Mouse (Mus musculus) heart, embryonic 16.5 days (tissue): Measurements from ENCODE around the gene Cops7b. TPM values are rescaled to one million over a fixed set of nuclear protein-coding genes. Genes with fewer than 3 reads are reported as not detected.
A peak's percentile ranks its signal among the peaks of the same experiment; 100 is the strongest.
"Not testable (repeated sequence)": the region's sequence is repeated elsewhere in the genome, so short reads cannot be mapped to it uniquely, and the experiment has no call there.

Experiments
- ATAC-seq: fragments of 200-750 bp; cut with Nextera tagmentation; replicated peaks from 2 replicates; pipeline ENCODE4 v1.8.0; 2017; ENCODE audit warnings: moderate number of reproducible peaks; ENCODE audit not compliant: insufficient read depth, low FRiP score; ENCODE audit errors: extremely low read depth
- H3K27ac ChIP-seq: fragments of 300-500 bp; sonication (generic); 2 replicates; pipeline ENCODE4 v1.5.1; 2014; ENCODE audit warnings: mild to moderate bottlenecking, low read length, control low read depth, moderate library complexity
- H3K27me3 ChIP-seq: fragments of 300-500 bp; sonication (generic); 2 replicates; pipeline ENCODE4 v1.6.1; 2014; ENCODE audit warnings: low read length, mixed read lengths; ENCODE audit not compliant: control insufficient read depth, insufficient read depth
- H3K36me3 ChIP-seq: fragments of 300-500 bp; sonication (generic); 2 replicates; pipeline ENCODE4 v1.6.1; 2014; ENCODE audit not compliant: control insufficient read depth, insufficient read depth
- H3K4me1 ChIP-seq: fragments of 300-500 bp; sonication (generic); 2 replicates; pipeline ENCODE4 v1.6.1; 2014; ENCODE audit warnings: low read length, mixed read lengths; ENCODE audit not compliant: control insufficient read depth, insufficient read depth
- H3K4me2 ChIP-seq: fragments of 300-500 bp; sonication (generic); 2 replicates; pipeline ENCODE4 v1.6.1; 2014; ENCODE audit warnings: low read depth, mild to moderate bottlenecking, control low read depth, low read length
- H3K4me3 ChIP-seq: fragments of 300-500 bp; sonication (generic); 2 replicates; pipeline ENCODE4 v1.5.1; 2014; ENCODE audit warnings: mild to moderate bottlenecking, control low read depth, low read length
- H3K9ac ChIP-seq: fragments of 300-500 bp; sonication (generic); 2 replicates; pipeline ENCODE4 v1.6.1; 2014; ENCODE audit warnings: low read length, control low read depth
- H3K9me3 ChIP-seq: fragments of 300-500 bp; sonication (generic); replicated peaks from 2 replicates; pipeline ENCODE4 v1.6.1; 2016; ENCODE audit warnings: low read length; ENCODE audit not compliant: control insufficient read depth
- WGBS: fragments of 180-500 bp; shearing (Covaris S2); extraction: QIAGEN DNeasy Blood & Tissue Kit; methylation state at CpG from one replicate; pipeline ENCODE4 v1.1.7; 2014; 5-methylcytosine and 5-hydroxymethylcytosine counted together
- polyA plus RNA-seq: library from polyadenylated mRNA; unstranded; fragments of >200 nt; fragmentation: Nextera tagmentation; extraction: Ambion mirVana; gene quantifications from 2 replicates; pipeline ENCODE4 v1.2.1, GENCODE M21; 2015

Gene Cops7b
- polyA plus RNA-seq, result 24.1 and 26.0 TPM in 2 replicates

DNA sequence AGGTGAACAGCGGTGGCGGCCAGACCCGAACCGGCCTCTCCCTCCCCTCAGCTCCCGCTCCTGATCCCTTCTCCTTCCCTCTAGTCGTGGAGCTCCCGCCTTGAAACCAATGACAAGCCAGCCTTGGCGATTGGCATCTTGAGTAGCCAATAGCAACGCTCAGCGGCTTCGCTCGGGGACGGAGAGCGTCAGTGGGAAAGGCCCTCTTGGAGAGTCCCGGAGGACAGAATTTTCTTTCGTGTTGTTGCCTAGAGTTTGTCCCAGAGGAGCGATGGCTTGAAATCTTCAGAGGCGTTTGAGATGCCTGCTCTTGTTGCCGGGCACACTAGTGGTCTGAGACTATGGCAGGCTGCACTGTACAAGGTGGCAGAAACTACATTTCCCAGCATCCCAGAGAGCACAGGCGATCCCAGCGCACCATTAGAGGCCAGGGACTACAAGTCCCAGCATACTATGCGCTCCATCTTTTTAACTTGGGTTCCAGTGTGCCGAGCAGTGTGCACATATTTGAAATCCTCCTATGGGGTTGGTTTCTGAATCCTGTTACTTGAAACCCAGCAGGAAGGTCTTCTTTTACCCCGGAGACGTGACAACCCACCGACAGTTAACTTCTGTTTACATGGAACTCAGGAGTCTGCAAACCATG lies at the start of gene Cops7b, which contains the start of gene Pde6d:
Cops7b (plus strand) TSS at position 454 of the 646 bp plus-strand sequence.
Pde6d (minus strand) TSS at position 179 of the 646 bp plus-strand sequence.
- under 1% methylated on average over 26 of the region's 26 CpGs for WGBS
- H3K9me3 ChIP-seq, result no peaks in the 10 kb centered on the region
- H3K27ac ChIP-seq, result peak within 1 kb of the TSS; percentile 73
- no peaks in the 10 kb centered on the region for H3K27me3 ChIP-seq
- H3K4me3 ChIP-seq, result peak within 1 kb of the TSS; percentile 98
- peak; percentile 95 for ATAC-seq
- H3K36me3 ChIP-seq, result no peaks in the 10 kb centered on the region
- peaks cover 11% of the 10 kb centered on the region for H3K4me1 ChIP-seq
- H3K9ac ChIP-seq, result peak within 1 kb of the TSS; percentile 96
- H3K4me2 ChIP-seq, result peak within 1 kb of the TSS; percentile 72

DNA sequence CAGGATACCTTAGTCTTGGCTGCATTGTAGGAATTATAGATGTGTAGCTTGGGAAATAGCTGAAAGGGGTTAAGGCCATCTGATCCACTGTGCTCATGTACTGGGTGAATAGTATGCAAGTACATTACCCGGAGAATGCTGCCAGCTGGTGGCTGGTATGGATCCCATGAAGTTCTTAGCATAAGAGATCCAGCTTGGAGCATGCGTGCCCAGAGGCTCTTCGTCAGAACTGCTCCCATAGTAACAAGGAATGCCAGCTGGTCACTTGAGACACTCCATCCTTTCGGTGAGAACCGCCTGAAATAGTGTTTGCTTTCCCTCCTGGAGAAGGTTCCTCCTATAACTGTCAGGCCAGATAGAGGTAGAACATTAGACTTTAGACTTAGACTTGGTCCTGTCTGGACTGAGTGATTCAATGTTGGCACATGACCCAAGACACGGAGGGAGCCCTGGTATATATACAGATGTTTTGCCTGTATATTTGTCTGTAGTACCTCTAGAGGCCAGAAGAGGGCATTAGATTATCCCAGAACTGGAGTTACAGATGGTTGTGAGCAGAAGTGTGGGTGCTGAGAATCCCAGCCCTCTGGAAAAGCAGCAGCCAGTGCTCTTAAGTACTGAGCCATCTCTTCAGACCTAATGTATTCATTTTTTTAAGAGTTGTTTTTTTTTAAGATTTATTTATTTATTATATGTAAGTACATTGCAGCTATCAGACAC lies 49.1 kb upstream of the Cops7b start:
- no peaks in the 10 kb centered on the region for H3K27me3 ChIP-seq
- 73% methylated on average over 6 of the region's 6 CpGs for WGBS
- H3K4me2 ChIP-seq, result no peak overlapping the region
- no peak overlapping the region for H3K9ac ChIP-seq
- no peak overlapping the region for H3K27ac ChIP-seq
- H3K4me1 ChIP-seq, result peaks cover 29% of the 10 kb centered on the region
- 0 out of 2 replicates have a peak, but pooled peaks cover 2% of the 10 kb centered on the region for H3K9me3 ChIP-seq
- H3K36me3 ChIP-seq, result peaks cover 19% of the 10 kb centered on the region
- no peak overlapping the region for H3K4me3 ChIP-seq
- no peak for ATAC-seq

DNA sequence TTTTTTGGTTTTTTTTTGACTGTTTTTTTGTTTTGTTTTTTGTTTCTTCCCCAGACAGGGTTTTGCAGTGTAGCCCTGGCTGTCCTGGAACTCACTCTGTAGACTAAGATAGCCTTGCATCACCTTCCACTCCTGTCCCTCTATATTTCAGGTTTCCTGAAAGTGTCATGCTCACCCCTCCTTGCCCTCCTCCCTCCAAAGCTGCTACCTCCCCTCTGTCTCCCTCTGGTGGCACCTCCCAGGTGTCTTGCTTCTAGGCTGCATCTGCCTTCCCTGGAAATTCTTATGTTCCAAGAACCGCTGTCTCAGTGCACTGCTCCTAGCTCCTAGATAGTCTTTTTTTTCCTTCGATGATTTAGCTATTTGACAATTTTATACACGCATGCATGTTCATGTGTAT lies 44.3 kb upstream of the Cops7b start:
- no peaks in the 10 kb centered on the region for H3K4me1 ChIP-seq
- H3K9ac ChIP-seq, result no peak overlapping the region
- H3K4me3 ChIP-seq, result no peak overlapping the region
- 0 out of 2 replicates have a peak, but pooled peaks cover 2% of the 10 kb centered on the region for H3K9me3 ChIP-seq
- no peak for ATAC-seq
- H3K27ac ChIP-seq, result no peak overlapping the region
- H3K4me2 ChIP-seq, result no peak overlapping the region
- no peaks in the 10 kb centered on the region for H3K27me3 ChIP-seq
- peaks cover 15% of the 10 kb centered on the region for H3K36me3 ChIP-seq
- WGBS, result 53% methylated on average over 3 of the region's 3 CpGs

DNA sequence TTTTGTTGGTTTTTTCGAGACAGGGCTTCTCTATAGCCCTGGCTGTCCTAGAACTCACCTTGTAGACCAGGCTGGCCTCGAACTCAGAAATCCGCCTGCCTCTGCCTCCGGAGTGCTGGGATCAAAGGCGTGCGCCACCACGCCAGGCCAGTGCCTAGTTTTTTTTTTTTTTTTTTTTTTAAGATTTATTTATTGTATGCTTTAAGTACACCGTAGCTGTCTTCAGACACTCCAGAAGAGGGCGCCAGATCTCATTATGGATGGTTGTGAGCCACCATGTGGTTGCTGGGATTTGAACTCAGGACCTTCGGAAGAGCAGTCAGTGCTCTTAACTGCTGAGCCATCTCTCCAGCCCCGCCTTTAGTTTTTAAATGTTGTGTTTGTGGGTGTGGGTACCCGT lies 43.1 kb upstream of the Cops7b start:
- H3K27me3 ChIP-seq, H3K27ac ChIP-seq, H3K4me1 ChIP-seq, H3K4me2 ChIP-seq, H3K4me3 ChIP-seq, H3K9me3 ChIP-seq, ATAC-seq, H3K9ac ChIP-seq: not testable (repeated sequence)
- WGBS, result 86% methylated on average over 12 of the region's 12 CpGs
- peaks cover 23% of the 10 kb centered on the region for H3K36me3 ChIP-seq

DNA sequence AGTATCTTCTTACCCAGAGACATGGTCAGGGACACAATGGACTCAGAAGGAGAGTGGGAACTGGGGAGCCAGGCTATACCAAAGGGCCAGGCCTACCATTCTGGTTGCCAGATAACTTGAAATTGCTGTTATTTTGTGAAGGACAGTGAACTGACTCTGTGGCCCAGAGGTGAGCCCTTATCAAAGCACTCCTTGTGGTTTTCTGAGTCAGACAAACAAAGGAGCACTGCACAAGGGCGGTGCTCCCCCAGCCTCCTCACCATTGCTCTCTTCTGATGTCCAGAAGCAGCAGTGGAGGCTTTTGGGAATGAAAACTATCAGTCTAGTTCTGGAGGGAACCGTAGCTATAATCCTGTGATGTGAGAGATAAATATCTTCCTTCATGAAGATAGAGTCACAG lies 40.1 kb upstream of the Cops7b start:
- H3K4me1 ChIP-seq, result no peaks in the 10 kb centered on the region
- H3K27me3 ChIP-seq, result no peaks in the 10 kb centered on the region
- H3K36me3 ChIP-seq, result peaks cover 42% of the 10 kb centered on the region
- no peak overlapping the region for H3K27ac ChIP-seq
- no peak for ATAC-seq
- H3K9me3 ChIP-seq, result no peaks in the 10 kb centered on the region
- H3K9ac ChIP-seq, result no peak overlapping the region
- H3K4me2 ChIP-seq, result no peak overlapping the region
- no peak overlapping the region for H3K4me3 ChIP-seq
- 81% methylated on average over 2 of the region's 2 CpGs for WGBS

DNA sequence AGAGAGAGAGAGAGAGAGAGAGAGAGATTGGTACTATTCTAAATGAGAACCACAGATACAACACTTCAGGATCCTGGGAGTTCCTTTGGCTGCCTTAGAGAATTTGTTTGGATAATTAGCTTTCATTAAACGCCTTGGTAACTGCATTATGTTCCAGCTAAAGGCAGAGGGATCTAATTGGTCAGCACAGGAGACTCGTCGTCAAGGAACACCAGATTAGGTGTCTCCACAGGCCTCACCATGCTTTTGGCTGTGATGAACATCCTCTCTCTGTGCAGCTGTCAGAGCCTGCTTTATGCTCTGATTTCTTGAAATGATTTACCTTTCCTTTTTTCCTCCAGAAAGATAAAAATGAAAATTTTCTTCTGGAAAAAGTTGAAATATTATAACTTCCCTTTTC lies 35.9 kb upstream of the Cops7b start:
- H3K36me3 ChIP-seq, result peaks cover 42% of the 10 kb centered on the region
- no peaks in the 10 kb centered on the region for H3K9me3 ChIP-seq
- no peak overlapping the region for H3K4me2 ChIP-seq
- H3K4me1 ChIP-seq, result peaks cover 3% of the 10 kb centered on the region; the same call in 1 of the 2 replicates
- H3K4me3 ChIP-seq, result no peak overlapping the region
- no peak for ATAC-seq
- no peaks in the 10 kb centered on the region for H3K27me3 ChIP-seq
- 78% methylated on average over 3 of the region's 3 CpGs for WGBS
- H3K9ac ChIP-seq, result no peak overlapping the region
- no peak overlapping the region for H3K27ac ChIP-seq

DNA sequence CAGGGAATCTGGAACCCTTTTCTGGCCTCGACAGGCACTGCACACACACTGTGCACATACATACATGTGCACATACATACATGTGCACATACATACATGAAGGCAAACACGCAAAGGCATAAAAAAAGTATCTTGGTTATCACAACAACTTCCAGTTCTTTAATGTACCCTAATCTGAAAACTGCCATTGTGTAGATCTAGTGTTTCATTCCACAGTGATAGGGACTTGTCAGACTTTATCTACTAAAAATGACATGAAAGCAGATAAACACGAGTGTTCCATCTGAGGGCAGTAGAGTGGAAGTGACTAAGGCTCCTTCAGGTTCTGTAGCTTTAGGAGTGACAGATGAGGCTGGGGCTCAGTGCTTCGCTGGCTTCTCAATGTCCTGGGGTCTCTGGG lies 31.4 kb upstream of the Cops7b start:
- Histone ChIP-seq H3K36me3 (peaks cover 8% of the 10 kb centered on the region; the same call in 1 of the 2 replicates), H3K4me3 (no peak overlapping the region), H3K9me3 (no peaks in the 10 kb centered on the region), H3K9ac (no peak overlapping the region), H3K4me1 (peaks cover 6% of the 10 kb centered on the region; the same call in 1 of the 2 replicates), H3K4me2 (no peak overlapping the region), H3K27me3 (no peaks in the 10 kb centered on the region), H3K27ac (no peak overlapping the region)
- 66% methylated on average over 4 of the region's 4 CpGs for WGBS
- ATAC-seq, result no peak

DNA sequence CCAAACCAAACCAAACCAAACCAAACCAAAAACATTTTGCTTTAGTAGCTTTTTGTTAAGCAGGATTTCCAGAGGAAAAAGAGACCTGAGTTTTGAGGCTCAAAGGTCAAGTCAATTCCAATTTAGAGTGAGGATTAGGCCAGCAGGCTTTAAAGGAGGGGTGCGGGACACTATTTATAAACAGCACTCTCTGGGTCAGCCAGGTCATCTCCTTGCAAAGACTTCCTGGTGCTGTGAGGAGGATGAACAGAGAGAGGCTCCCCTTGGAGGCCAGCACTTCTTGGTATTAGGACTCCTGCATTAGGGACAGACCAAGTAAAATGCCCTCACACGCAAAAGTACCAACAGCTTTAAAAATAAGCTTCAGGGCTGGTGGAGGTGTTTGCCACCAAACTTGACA lies 30.8 kb upstream of the Cops7b start:
- 39% methylated on average over 2 of the region's 2 CpGs for whole genome bisulfite sequencing
- H3K4me2 ChIP-seq, result no peak overlapping the region

DNA sequence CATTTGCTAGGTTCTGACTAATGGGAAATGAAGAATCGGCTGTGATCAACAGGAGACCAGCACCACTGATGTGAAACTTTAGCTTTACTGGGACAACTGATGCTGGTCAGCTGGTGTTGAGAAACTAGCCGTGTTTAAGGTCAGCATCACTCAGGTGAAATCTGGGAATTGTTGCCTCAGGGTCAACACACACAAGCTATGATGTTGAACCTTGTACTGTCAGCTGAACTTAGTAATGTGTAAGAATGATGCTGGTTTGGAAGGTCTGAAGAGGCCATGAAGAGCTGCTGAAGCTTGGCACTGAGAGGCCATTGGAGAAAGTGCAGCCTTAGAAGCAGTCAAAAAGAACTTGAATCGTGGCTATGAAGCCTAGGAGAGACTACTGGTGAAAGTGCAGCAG lies 27.0 kb upstream of the Cops7b start:
- Histone ChIP-seq H3K36me3 (0 out of 2 replicates have a peak, but pooled peaks cover 3% of the 10 kb centered on the region), H3K27ac (no peak overlapping the region), H3K4me2 (no peak overlapping the region), H3K4me3 (no peak overlapping the region), H3K4me1 (peaks cover 11% of the 10 kb centered on the region), H3K9me3 (no peaks in the 10 kb centered on the region), H3K9ac (no peak overlapping the region), H3K27me3 (no peaks in the 10 kb centered on the region)
- WGBS, result 81% methylated on average over 3 of the region's 3 CpGs
- ATAC-seq, result no peak

More for the DNA sequence above, 30.8 kb upstream of the Cops7b start:
- no peak for ATAC-seq
- H3K27me3 ChIP-seq, result no peaks in the 10 kb centered on the region
- H3K9ac ChIP-seq, result no peak overlapping the region
- H3K9me3 ChIP-seq, result no peaks in the 10 kb centered on the region
- H3K36me3 ChIP-seq, result peaks cover 6% of the 10 kb centered on the region; the same call in 1 of the 2 replicates
- H3K4me1 ChIP-seq, result peaks cover 6% of the 10 kb centered on the region; the same call in 1 of the 2 replicates
- H3K27ac ChIP-seq, result no peak overlapping the region
- H3K4me3 ChIP-seq, result no peak overlapping the region
